8 mouse cellular contexts compared by ENCODE assay signal in the genomic region with DNA sequence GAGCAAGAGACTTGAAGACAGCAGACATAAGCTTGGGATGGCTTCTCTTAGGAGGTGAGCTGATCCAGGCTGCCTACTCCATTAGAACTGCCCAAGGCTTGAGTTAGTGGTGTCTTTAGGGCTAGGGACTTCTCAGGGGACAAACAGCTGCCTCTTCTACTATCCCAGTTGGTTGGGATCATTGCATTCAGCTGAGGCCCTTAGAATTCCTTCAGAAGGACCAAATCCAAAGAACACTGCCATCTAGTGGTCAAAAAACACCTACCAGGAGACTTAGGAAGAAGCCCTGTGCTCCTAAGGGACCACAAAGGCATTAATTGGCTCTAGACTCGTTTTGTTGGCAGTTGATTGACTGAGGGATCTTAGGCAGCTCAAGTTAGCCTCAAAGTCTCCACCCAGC. TPM values are rescaled to one million over a fixed set of nuclear protein-coding genes. Genes with fewer than 3 reads are reported as not detected.
DNase-seq lines count a peak whose midpoint lies in the region; ATAC-seq lines count a peak whose summit lies in the region.

No protein-coding gene starts in this region.

- no peak overlapping the region for H3K9ac ChIP-seq in forebrain, embryonic 11.5 days (ENCODE audit: low read length)
- H3K9ac ChIP-seq in kidney, embryonic 14.5 days (ENCODE audit: low read depth, low read length) = no peak overlapping the region

- H3K27me3 ChIP-seq in forebrain, embryonic 10.5 days (ENCODE audit: poor library complexity, severe bottlenecking) = no peaks in the 10 kb centered on the region
- H3K27me3 ChIP-seq in forebrain, embryonic 11.5 days (ENCODE audit: control insufficient read depth, insufficient read depth, low read length) = no peaks in the 10 kb centered on the region
- no peaks in the 10 kb centered on the region for H3K27me3 ChIP-seq in kidney, embryonic 14.5 days (ENCODE audit: control insufficient read depth, insufficient read depth, low read length)

- 9% methylated on average over 1 of the region's 1 CpGs for WGBS in forebrain, embryonic 10.5 days
- 3% methylated on average over 1 of the region's 1 CpGs for WGBS in forebrain, embryonic 11.5 days
- WGBS in kidney, embryonic 14.5 days = 0% methylated on average over 1 of the region's 1 CpGs

- no peak overlapping the region for H3K4me3 ChIP-seq in forebrain, embryonic 10.5 days
- H3K4me3 ChIP-seq in forebrain, embryonic 11.5 days (ENCODE audit: low read depth, low read length) = no peak overlapping the region
- H3K4me3 ChIP-seq in kidney, embryonic 14.5 days (ENCODE audit: low read length) = no peak overlapping the region

- H3K4me1 ChIP-seq in forebrain, embryonic 10.5 days = 0 out of 2 replicates have a peak, but pooled peaks cover 4% of the 10 kb centered on the region
- H3K4me1 ChIP-seq in forebrain, embryonic 11.5 days (replicated peaks; ENCODE audit: control insufficient read depth, insufficient read depth, low read length) = no peaks in the 10 kb centered on the region
- H3K4me1 ChIP-seq in kidney, embryonic 14.5 days (ENCODE audit: control insufficient read depth, insufficient read depth, low read length) = no peaks in the 10 kb centered on the region

- no peaks in the 10 kb centered on the region for H3K9me3 ChIP-seq in forebrain, embryonic 10.5 days
- no peaks in the 10 kb centered on the region for H3K9me3 ChIP-seq in forebrain, embryonic 11.5 days (ENCODE audit: control insufficient read depth, low read length)
- no peaks in the 10 kb centered on the region for H3K9me3 ChIP-seq in kidney, embryonic 14.5 days (ENCODE audit: control insufficient read depth, low read length)

- no peak overlapping the region for H3K4me2 ChIP-seq in forebrain, embryonic 11.5 days (ENCODE audit: low read depth, low read length, severe bottlenecking)
- H3K4me2 ChIP-seq in kidney, embryonic 14.5 days (replicated peaks; ENCODE audit: low read depth, low read length) = no peak overlapping the region

- no peak overlapping the region for H3K27ac ChIP-seq in forebrain, embryonic 10.5 days
- H3K27ac ChIP-seq in forebrain, embryonic 11.5 days (ENCODE audit: low read depth, low read length) = no peak overlapping the region
- no peak overlapping the region for H3K27ac ChIP-seq in kidney, embryonic 14.5 days (ENCODE audit: low read depth, low read length)

- peaks cover 21% of the 10 kb centered on the region for H3K36me3 ChIP-seq in forebrain, embryonic 10.5 days (replicated peaks)
- no peaks in the 10 kb centered on the region for H3K36me3 ChIP-seq in forebrain, embryonic 11.5 days (ENCODE audit: control insufficient read depth, insufficient read depth, low read length)
- peaks cover 13% of the 10 kb centered on the region for H3K36me3 ChIP-seq in kidney, embryonic 14.5 days (ENCODE audit: control insufficient read depth, insufficient read depth, low read length)

- ATAC-seq in forebrain, embryonic 11.5 days (replicated peaks; ENCODE audit: low FRiP score) = no peak
- peak; percentile 20; the same call in 1 of the 2 replicates for ATAC-seq in kidney, embryonic 14.5 days (ENCODE audit: low FRiP score, low TSS enrichment)
- 0 out of 2 replicates have a peak, but pooled peaks have one; percentile 52 for ATAC-seq in megakaryocyte-erythroid progenitor cell, adult 5-6 weeks (replicated peaks; ENCODE audit: low FRiP score, low TSS enrichment, poor library complexity, severe bottlenecking)
- no peak for ATAC-seq in megakaryocyte, adult 5-6 weeks (ENCODE audit: poor library complexity, severe bottlenecking)

- DNase-seq in forebrain, embryonic 10.5 days (ENCODE audit: extremely low spot score, low spot score) = peak; percentile 29
- no peak for DNase-seq in forebrain, embryonic 11.5 days (ENCODE audit: low spot score)
- DNase-seq in urinary bladder, postnatal 14 days (ENCODE audit: low spot score) = peak; percentile 38
- DNase-seq in urinary bladder, postnatal 10 days (ENCODE audit: low spot score) = no peak
- peak; percentile 69 for DNase-seq in fibroblast of lung, adult 2 months (ENCODE audit: low read depth)

RNA-seq across cellular contexts. Expression of a gene that starts 16.3 kb away (rescaled TPM):
- 215 and 218 TPM in 2 replicates for polyA plus RNA-seq in forebrain, embryonic 10.5 days (2016; fragmentation: Nextera tagmentation; extraction: Ambion mirVana)
- 209 and 211 TPM in 2 replicates for polyA plus RNA-seq in forebrain, embryonic 11.5 days (2014; fragmentation: Nextera tagmentation; extraction: Ambion mirVana)
- 389 and 470 TPM in 2 replicates for polyA plus RNA-seq in kidney, embryonic 14.5 days (2014; fragmentation: Nextera tagmentation; extraction: Ambion mirVana)
- total RNA-seq in megakaryocyte-erythroid progenitor cell, adult 5-6 weeks (2014; fragmentation: Nextera tagmentation) = 212 and 229 TPM in 2 replicates
- 42.7 and 68.1 TPM in 2 replicates for total RNA-seq in megakaryocyte-erythroid progenitor cell, adult 5-6 weeks (2017)
- total RNA-seq in megakaryocyte, adult 5-6 weeks (2015) = 211 and 215 TPM in 2 replicates
- total RNA-seq in megakaryocyte, adult 5-6 weeks (2017) = 71.8 and 92.8 TPM in 2 replicates

RNA-seq across cellular contexts. Expression of a gene that starts 21.8 kb away (rescaled TPM):
- polyA plus RNA-seq in forebrain, embryonic 10.5 days (2016; fragmentation: Nextera tagmentation; extraction: Ambion mirVana) = 311 and 318 TPM in 2 replicates
- polyA plus RNA-seq in forebrain, embryonic 11.5 days (2014; fragmentation: Nextera tagmentation; extraction: Ambion mirVana) = 348 and 407 TPM in 2 replicates
- 817 and 919 TPM in 2 replicates for polyA plus RNA-seq in kidney, embryonic 14.5 days (2014; fragmentation: Nextera tagmentation; extraction: Ambion mirVana)
- not detected in 2 replicates for total RNA-seq in megakaryocyte-erythroid progenitor cell, adult 5-6 weeks (2014; fragmentation: Nextera tagmentation)
- total RNA-seq in megakaryocyte-erythroid progenitor cell, adult 5-6 weeks (2017) = not detected in 2 replicates
- total RNA-seq in megakaryocyte, adult 5-6 weeks (2015) = 0.71 and 1.2 TPM in 2 replicates
- 0.57 and 1.5 TPM in 2 replicates for total RNA-seq in megakaryocyte, adult 5-6 weeks (2017)

RNA-seq across cellular contexts. Expression of a gene that starts 24.7 kb away (rescaled TPM):
- 292 TPM in 2 replicates for polyA plus RNA-seq in forebrain, embryonic 10.5 days (2016; fragmentation: Nextera tagmentation; extraction: Ambion mirVana)
- polyA plus RNA-seq in forebrain, embryonic 11.5 days (2014; fragmentation: Nextera tagmentation; extraction: Ambion mirVana) = 267 and 273 TPM in 2 replicates
- polyA plus RNA-seq in kidney, embryonic 14.5 days (2014; fragmentation: Nextera tagmentation; extraction: Ambion mirVana) = 151 and 230 TPM in 2 replicates
- total RNA-seq in megakaryocyte-erythroid progenitor cell, adult 5-6 weeks (2014; fragmentation: Nextera tagmentation) = 102 and 106 TPM in 2 replicates
- total RNA-seq in megakaryocyte-erythroid progenitor cell, adult 5-6 weeks (2017) = 128 and 135 TPM in 2 replicates
- 29.4 and 30.7 TPM in 2 replicates for total RNA-seq in megakaryocyte, adult 5-6 weeks (2015)
- 47.8 and 50.6 TPM in 2 replicates for total RNA-seq in megakaryocyte, adult 5-6 weeks (2017)

Comparison
In these comparisons a context has a peak if more than half of its experiments do, and no peak if none do; other contexts are left out.
1. DNase-seq: peak in forebrain, embryonic 10.5 days (single experiment), urinary bladder, postnatal 14 days (single experiment) and fibroblast of lung, adult 2 months (single experiment); none in forebrain, embryonic 11.5 days (single experiment) and urinary bladder, postnatal 10 days (single experiment).
2. ATAC-seq: peak in kidney, embryonic 14.5 days (single experiment) and megakaryocyte-erythroid progenitor cell, adult 5-6 weeks (single experiment); none in forebrain, embryonic 11.5 days (single experiment) and megakaryocyte, adult 5-6 weeks (single experiment).